Mouse (Mus musculus) cerebellum, postnatal 14 days (tissue): ENCODE data around the gene Sycp2.
A peak's percentile ranks its signal among the peaks of the same experiment; 100 is the strongest.

ENCODE experiments used
- DNase-seq, 2 experiments: peaks; one replicate each; pipeline ENCODE4 v3.0.0; 2021; ENCODE audit warnings: mixed read lengths in 2 of 2

The Sycp2 gene

GRCm38 (mm10) chr2:178407053-178407815 is at the start of gene Sycp2:
Gene Sycp2, minus strand, starts transcription at chr2:178407685.
- no peak for DNase-seq

- DNase-seq, result peak in 1 of 2 experiments; percentile 14
Measured at GRCm38 (mm10) chr2:178454664-178455516, 47.4 kb upstream of the Sycp2 start.

- no peak for DNase-seq
Measured at GRCm38 (mm10) chr2:178450961-178451360, 43.5 kb upstream of the Sycp2 start.

- no peak for DNase-seq
Measured at GRCm38 (mm10) chr2:178450236-178450635, 42.8 kb upstream of the Sycp2 start.

GRCm38 (mm10) chr2:178449386-178449785 is 41.9 kb upstream of the Sycp2 start:
- DNase-seq, result no peak

GRCm38 (mm10) chr2:178437311-178437710 is 29.8 kb upstream of the Sycp2 start:
- no peak for DNase-seq

- DNase-seq, result no peak
Measured at GRCm38 (mm10) chr2:178433903-178434302, 26.4 kb upstream of the Sycp2 start.

- no peak for DNase-seq
Measured at GRCm38 (mm10) chr2:178433495-178433894, 26.0 kb upstream of the Sycp2 start.

GRCm38 (mm10) chr2:178430231-178430630 is 22.7 kb upstream of the Sycp2 start, which contains the start of gene Cdh26:
Gene Cdh26, plus strand, starts transcription at chr2:178430531.
- DNase-seq, result no peak

GRCm38 (mm10) chr2:178429426-178429825 is 21.9 kb upstream of the Sycp2 start:
- DNase-seq, result no peak

- DNase-seq, result no peak
Measured at GRCm38 (mm10) chr2:178428676-178429075, 21.2 kb upstream of the Sycp2 start.

GRCm38 (mm10) chr2:178428183-178428582 is 20.7 kb upstream of the Sycp2 start:
- no peak for DNase-seq

GRCm38 (mm10) chr2:178427181-178427580 is 19.7 kb upstream of the Sycp2 start:
- no peak for DNase-seq

- DNase-seq, result peak; percentile 50 to 57
Measured at GRCm38 (mm10) chr2:178426229-178426628, 18.7 kb upstream of the Sycp2 start.

- no peak for DNase-seq
Measured at GRCm38 (mm10) chr2:178423223-178423622, 15.7 kb upstream of the Sycp2 start.

GRCm38 (mm10) chr2:178422186-178422585 is 14.7 kb upstream of the Sycp2 start:
- no peak for DNase-seq

- DNase-seq, result no peak
Measured at GRCm38 (mm10) chr2:178421603-178422002, 14.1 kb upstream of the Sycp2 start.

GRCm38 (mm10) chr2:178420576-178420975 is 13.1 kb upstream of the Sycp2 start:
- no peak for DNase-seq

- DNase-seq, result peak in 1 of 2 experiments; percentile 22
Measured at GRCm38 (mm10) chr2:178416970-178417369, 9.5 kb upstream of the Sycp2 start.

- DNase-seq, result no peak
Measured at GRCm38 (mm10) chr2:178416427-178416826, 8.9 kb upstream of the Sycp2 start.

- peak in 1 of 2 experiments; percentile 54 for DNase-seq
Measured at GRCm38 (mm10) chr2:178415150-178415448, 7.6 kb upstream of the Sycp2 start.

- DNase-seq, result peak; percentile 54 to 57
Measured at GRCm38 (mm10) chr2:178414261-178415149, 7.0 kb upstream of the Sycp2 start, which contains the start of the genes Ppp1r3d and Fam217b. Gene Ppp1r3d, minus strand, starts transcription at chr2:178414472. Gene Fam217b, plus strand, starts transcription at chr2:178414524.
